Mouse (Mus musculus) megakaryocyte, embryonic 14.5 days (primary cell): ENCODE measurements around the gene Sdhaf3.

ENCODE experiments used
- FLI1 ChIP-seq: IDR thresholded peaks from 2 replicates; pipeline ENCODE4 v1.6.1; 2012; ENCODE audit warnings: low read length, inconsistent platforms, mixed read lengths
- GATA1 ChIP-seq: IDR thresholded peaks from 3 replicates; pipeline ENCODE4 v1.6.1; 2012; ENCODE audit warnings: mixed read lengths, low read length, inconsistent platforms, borderline replicate concordance

DNA sequence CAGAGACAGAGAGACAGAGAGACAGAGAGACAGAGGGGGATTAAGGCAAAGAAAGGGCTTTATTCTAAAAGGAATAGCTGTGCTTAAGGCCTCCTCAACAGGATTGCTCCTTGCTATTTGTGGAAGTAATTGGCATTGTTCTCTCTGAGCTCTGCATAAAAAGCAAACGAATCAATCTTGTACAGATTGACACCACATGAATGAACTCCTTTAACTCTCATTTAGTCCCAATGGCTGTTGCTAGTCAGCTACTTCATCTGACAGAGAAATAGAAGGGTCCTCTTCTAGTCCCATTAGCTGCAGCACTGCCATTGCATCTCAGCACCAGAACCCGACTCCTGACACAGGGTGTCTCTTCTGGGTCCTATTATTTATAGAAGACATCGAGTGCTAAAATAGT is 113.0 kb downstream of the Sdhaf3 start:
- TF ChIP-seq GATA1 (no peak), FLI1 (no peak)
